7 mouse cellular contexts compared by ENCODE assay signal in the genomic region with DNA sequence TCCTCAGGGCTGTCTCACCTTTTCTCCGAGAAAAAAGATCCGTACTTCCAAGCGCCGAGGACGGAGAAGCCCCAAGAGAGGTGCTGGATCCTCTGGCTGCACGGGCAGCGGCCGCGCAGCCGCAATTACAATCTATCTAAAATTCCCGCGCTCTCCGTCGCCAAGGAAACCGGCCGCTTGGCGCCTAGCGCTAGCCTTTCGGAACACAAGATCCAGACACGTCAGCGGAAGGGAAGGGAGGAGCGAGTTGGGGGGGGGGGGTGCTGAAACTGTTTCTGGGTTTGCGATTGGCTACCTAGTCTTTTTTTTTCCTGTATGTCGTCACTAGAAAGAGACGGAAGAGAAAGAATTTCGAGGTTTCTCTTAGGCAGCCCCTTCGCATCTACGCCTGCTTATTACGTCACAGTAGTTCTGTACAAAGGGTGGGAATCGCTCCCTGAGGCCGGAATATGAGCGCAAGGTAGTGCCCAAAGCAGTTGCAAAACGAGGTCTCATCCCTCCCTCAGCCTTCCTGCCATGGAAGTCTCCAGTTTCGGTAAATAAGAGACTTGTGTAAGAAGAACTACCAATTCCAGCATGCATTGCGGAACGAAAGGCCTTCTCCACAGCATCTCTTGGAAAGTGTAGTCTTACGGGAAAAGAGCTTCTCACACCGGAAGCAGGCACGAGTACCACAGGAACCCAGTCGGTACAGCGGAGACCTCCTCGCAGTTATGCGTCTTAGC. TPM values are rescaled to one million over a fixed set of nuclear protein-coding genes. Genes with fewer than 3 reads are reported as not detected.
DNase-seq lines count a peak whose midpoint lies in the region; ATAC-seq lines count a peak whose summit lies in the region.

Brca1 (minus strand) TSS at position 205 of the 725 bp plus-strand sequence.
Nbr1 (plus strand) TSS at position 399 of the 725 bp plus-strand sequence.

- intact Hi-C loops in left cerebral cortex, postnatal 36 days (cut with DNase I), result loop anchor here (2.0 kb wide), 1 partner anchor 85 kb away; the partner anchor contains the start of gene Vat1

- peak; percentile 84 for DNase-seq in adrenal gland, adult 8-10 months
- DNase-seq in embryo, embryonic 9.5 days (ENCODE audit: extremely low spot score), result peak; percentile 98
- DNase-seq in gastrocnemius, postnatal 4 days (ENCODE audit: low spot score in 2 of 2), result peak; percentile 82 to 95
- peak; percentile 94 to 96 for DNase-seq in left cerebral cortex, postnatal 36 days (ENCODE audit: low spot score in 2 of 2)
- DNase-seq in midbrain, embryonic 11.5 days (ENCODE audit: low spot score, missing footprints), result peak; percentile 100
- DNase-seq in skeletal muscle tissue, adult 2 months (ENCODE audit: low read depth, low spot score), result peak; percentile 97

- H3K4me3 ChIP-seq in intestine, embryonic 16.5 days (ENCODE audit: low read length), result peak within 1 kb of the TSS; percentile 77
- H3K4me3 ChIP-seq in midbrain, embryonic 11.5 days (ENCODE audit: low read depth, low read length), result peak within 1 kb of the TSS; percentile 80

- H3K36me3 ChIP-seq in intestine, embryonic 16.5 days (ENCODE audit: control insufficient read depth, insufficient read depth, low read length), result no peaks in the 10 kb centered on the region
- H3K36me3 ChIP-seq in midbrain, embryonic 11.5 days (ENCODE audit: control insufficient read depth, insufficient read depth, low read length), result 0 out of 2 replicates have a peak, but pooled peaks cover 3% of the 10 kb centered on the region

- ATAC-seq in intestine, embryonic 16.5 days, result peak; percentile 87
- peak; percentile 80 for ATAC-seq in midbrain, embryonic 11.5 days (ENCODE audit: low FRiP score)

- H3K27me3 ChIP-seq in intestine, embryonic 16.5 days (replicated peaks; ENCODE audit: control insufficient read depth, insufficient read depth, low read length), result no peaks in the 10 kb centered on the region
- no peaks in the 10 kb centered on the region for H3K27me3 ChIP-seq in midbrain, embryonic 11.5 days (ENCODE audit: control insufficient read depth, insufficient read depth, low read length)

- H3K9ac ChIP-seq in intestine, embryonic 16.5 days (ENCODE audit: low read depth, low read length), result peak within 1 kb of the TSS; percentile 88
- H3K9ac ChIP-seq in midbrain, embryonic 11.5 days (ENCODE audit: low read length), result peak within 1 kb of the TSS; percentile 83

- H3K27ac ChIP-seq in intestine, embryonic 16.5 days (ENCODE audit: low read length), result peak within 1 kb of the TSS; percentile 97
- H3K27ac ChIP-seq in midbrain, embryonic 11.5 days (ENCODE audit: low read depth, low read length), result peak within 1 kb of the TSS; percentile 87

- under 1% methylated on average over 43 of the region's 43 CpGs for WGBS in intestine, embryonic 16.5 days
- WGBS in midbrain, embryonic 11.5 days, result under 1% methylated on average over 43 of the region's 43 CpGs

- no peaks in the 10 kb centered on the region for H3K9me3 ChIP-seq in intestine, embryonic 16.5 days (ENCODE audit: control insufficient read depth, low read length)
- no peaks in the 10 kb centered on the region for H3K9me3 ChIP-seq in midbrain, embryonic 11.5 days (ENCODE audit: control insufficient read depth, low read length)

- peak within 1 kb of the TSS; percentile 77 for H3K4me2 ChIP-seq in intestine, embryonic 16.5 days (ENCODE audit: low read depth, low read length)
- H3K4me2 ChIP-seq in midbrain, embryonic 11.5 days, result peak within 1 kb of the TSS; percentile 78

- peaks cover 18% of the 10 kb centered on the region for H3K4me1 ChIP-seq in intestine, embryonic 16.5 days (ENCODE audit: control insufficient read depth, insufficient read depth, low read length)
- peaks cover 24% of the 10 kb centered on the region for H3K4me1 ChIP-seq in midbrain, embryonic 11.5 days (ENCODE audit: control insufficient read depth, insufficient read depth, low read length)

RNA-seq across cellular contexts. Expression of gene Brca1, which starts in this region (rescaled TPM):
- 1 to 10 TPM; 1.0 to 3.0 (median 1.3) TPM for total RNA-seq in adrenal gland, adult 8-10 months (2022)
- 1 to 10 TPM; 7.3 to 9.2 TPM for total RNA-seq in gastrocnemius, postnatal 4 days (2021)
- polyA plus RNA-seq in intestine, embryonic 16.5 days (2015; fragmentation: Nextera tagmentation; extraction: Ambion mirVana), result 6.0 and 6.8 TPM in 2 replicates
- 1 to 10 TPM in 1 of 2 experiments, under 1 TPM in 1; 0.96 to 1.0 TPM for total RNA-seq in left cerebral cortex, postnatal 36 days (2021)
- 24.5 and 24.8 TPM in 2 replicates for polyA plus RNA-seq in midbrain, embryonic 11.5 days (2014; fragmentation: Nextera tagmentation; extraction: Ambion mirVana)

RNA-seq across cellular contexts. Expression of gene Nbr1, which starts in this region (rescaled TPM):
- 100 to 1,000 TPM; 127 to 165 (median 149) TPM for total RNA-seq in adrenal gland, adult 8-10 months (2022)
- total RNA-seq in gastrocnemius, postnatal 4 days (2021), result 100 to 1,000 TPM in 1 of 2 experiments, 10 to 100 TPM in 1; 93.3 to 134 TPM
- polyA plus RNA-seq in intestine, embryonic 16.5 days (2015; fragmentation: Nextera tagmentation; extraction: Ambion mirVana), result 56.2 and 65.5 TPM in 2 replicates
- total RNA-seq in left cerebral cortex, postnatal 36 days (2021), result 100 to 1,000 TPM; 131 to 145 TPM
- polyA plus RNA-seq in midbrain, embryonic 11.5 days (2014; fragmentation: Nextera tagmentation; extraction: Ambion mirVana), result 91.0 and 93.8 TPM in 2 replicates

Comparison
In these comparisons a context has a peak if more than half of its experiments do, and no peak if none do; other contexts are left out.
1. Peak in every context shown above with its lines: DNase-seq, ATAC-seq, H3K4me3 ChIP-seq and H3K27ac ChIP-seq.